Mouse (Mus musculus) small intestine, adult 10 weeks (tissue): ENCODE results near the gene Adam10. TPM values are rescaled to one million over a fixed set of nuclear protein-coding genes. Genes with fewer than 3 reads are reported as not detected.

Source experiments
- polyA plus RNA-seq: library from polyadenylated mRNA; stranded (reverse); fragments of 350-450 nt; fragmentation: Illumina TruSeq; extraction: RNeasy Lipid Tissue Mini Kit (QIAGEN cat#74804); gene quantifications from one replicate; pipeline ENCODE4 v1.2.3, GENCODE M21; 2014; ENCODE audit warnings: low replicate concordance

The Adam10 gene
- 157 TPM for polyA plus RNA-seq

DNA sequence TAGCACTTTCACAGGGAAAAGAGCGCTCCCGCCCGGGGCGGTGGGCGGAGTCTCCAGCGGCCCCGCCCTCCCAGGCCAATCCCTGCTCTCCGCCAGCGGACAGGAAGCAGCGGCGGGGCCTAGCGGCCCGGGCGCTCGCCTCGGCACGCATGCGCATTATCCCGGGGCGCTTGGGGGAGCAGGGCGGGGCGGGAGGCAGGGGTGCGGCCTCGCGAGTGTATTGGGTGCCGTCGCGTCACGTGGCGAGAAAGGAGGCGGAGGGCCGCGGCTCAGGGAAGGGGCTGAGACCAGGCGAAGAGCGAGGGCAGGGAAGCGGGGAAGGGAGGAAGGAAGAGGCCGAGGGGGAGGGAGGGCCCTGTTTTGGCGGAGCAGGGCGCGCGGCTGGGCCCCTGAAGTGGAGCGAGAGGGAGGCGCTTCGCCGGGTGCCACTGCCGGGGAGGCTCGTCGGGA is at the start of gene Adam10:
Gene Adam10, plus strand, starts transcription at position 316 of the 450 bp plus-strand sequence.

DNA sequence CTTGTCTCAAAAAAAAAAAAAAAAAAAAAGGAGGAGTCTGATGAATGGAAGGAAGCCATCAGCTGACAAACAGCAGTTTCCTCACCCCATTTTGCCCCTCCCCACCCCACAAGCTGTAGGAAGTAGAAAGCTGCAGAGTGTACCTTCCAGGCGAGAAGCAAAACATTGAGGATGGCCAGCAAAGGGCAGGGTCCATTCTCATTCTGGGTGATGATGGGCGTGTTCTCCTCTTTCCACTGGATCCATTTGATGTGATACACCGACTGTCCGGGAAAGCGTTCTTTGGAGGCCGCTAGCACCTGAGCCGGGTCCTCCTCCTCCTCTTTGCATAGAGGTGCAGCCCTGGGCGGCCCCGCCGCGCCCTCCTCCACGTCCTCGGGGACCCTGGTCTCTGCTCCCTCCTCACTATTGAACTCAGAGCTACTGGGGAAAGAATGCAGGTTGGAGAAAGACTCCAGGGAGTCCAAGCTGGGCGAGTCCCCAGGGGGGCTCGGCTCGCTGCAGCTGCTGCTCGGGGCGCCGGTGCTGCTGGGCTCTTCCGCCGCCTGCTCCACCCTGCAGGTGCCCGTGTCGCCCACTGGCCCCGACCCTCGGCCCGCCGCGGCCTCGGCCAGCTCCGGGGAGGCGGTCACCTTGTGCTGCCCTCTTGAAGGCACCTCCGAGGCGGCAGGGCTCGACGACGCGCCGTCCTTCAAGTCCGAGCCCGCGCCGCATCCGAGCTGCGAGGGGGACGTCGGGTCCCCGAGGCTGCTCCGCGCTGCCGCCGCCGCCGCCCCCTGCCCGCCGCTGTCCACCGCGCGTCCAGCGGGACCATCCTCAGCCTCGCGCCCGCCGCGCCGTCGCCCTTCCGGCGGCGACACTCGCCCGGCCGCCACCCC is 22.4 kb upstream of the Adam10 start, which contains the start of gene Gm10642:
Gene Gm10642, plus strand, starts transcription at position 122 of the 878 bp plus-strand sequence.

DNA sequence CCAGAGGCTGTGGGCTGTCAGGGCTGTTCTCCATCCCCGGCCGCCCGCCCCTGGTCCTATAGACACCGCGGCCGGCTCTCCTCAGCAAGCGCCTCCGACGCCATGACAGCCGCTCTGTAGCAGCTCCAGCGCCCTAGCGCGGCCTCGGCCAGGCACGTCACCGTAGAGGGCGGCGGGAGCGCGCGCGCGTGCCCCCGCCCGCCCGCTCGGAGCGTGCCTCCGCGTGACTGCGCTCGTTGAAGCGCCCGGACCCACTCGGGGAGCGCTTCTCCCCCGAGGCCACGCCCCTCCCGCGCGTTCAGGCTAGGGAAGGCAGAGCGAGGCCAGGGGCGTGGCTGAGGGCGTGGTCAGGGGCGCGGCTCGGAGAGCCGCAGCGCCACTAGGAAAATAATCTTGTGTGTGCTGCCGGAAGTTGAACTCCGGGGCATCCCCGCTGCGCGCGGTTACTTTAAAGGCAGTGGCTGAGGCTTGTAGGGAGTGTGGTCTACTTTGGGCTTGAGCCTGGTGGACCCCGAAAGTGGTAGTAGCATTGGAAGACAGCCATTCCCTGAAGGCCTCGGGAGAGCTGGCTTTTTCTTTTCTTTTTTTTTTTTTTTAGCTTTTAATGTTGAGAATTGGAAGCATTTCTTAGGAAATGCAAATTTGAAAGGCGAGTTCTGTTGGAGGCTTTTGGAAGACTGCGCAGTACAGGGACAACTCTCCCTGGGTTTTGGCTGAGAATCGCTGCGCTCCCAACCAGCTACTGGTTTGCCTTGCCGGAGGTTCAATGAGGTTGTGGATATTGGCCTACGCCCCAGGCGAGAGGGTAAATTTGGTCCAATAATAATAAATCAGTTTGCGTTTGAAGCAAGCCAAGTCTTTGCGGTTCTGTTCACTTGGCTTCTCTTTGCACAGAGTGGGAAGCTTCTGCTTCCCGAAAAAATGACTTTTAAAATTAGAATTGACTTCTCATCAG is 21.5 kb upstream of the Adam10 start, which contains the start of gene Mindy2:
Gene Mindy2, minus strand, starts transcription at position 162 of the 955 bp plus-strand sequence.

Other genes with a start within 250 kb of the Adam10 start
- gene Rnf111, start 175.3 kb upstream of the Adam10 start, polyA plus RNA-seq, result 64.7 TPM
- 80.8 TPM for gene Sltm, start 136.2 kb upstream of the Adam10 start, polyA plus RNA-seq
- gene Gm10642, start 22.7 kb upstream of the Adam10 start, polyA plus RNA-seq, result not detected
- 27.4 TPM for gene Mindy2, start 21.8 kb upstream of the Adam10 start, polyA plus RNA-seq